Mouse (Mus musculus): Measurements from ENCODE around the gene Nkd2. TPM values are rescaled to one million over a fixed set of nuclear protein-coding genes. Genes with fewer than 3 reads are reported as not detected.

The Nkd2 gene
- not detected in 3 replicates for total RNA-seq (2017)

DNA sequence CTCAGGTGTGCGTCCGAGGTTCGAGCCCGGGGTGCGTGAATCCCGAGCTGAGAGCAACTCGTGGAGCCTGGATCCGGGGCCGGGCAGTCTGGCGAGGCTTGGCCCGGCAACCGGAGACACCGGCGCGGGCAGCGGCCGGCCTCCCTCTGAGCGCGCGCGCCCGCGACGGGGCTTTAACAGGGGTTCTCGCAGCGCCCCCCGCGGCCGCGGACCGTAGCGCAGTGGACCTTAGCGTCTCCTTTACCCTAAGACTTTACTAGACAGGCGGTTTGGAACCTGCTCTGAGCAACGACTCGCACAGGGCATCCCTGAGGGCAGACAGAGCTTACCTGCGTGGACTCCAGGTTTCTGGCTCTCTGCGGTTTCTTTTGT lies at the start of gene Nkd2:
TSS of gene Nkd2 (minus strand) at position 167 of the 372 bp plus-strand sequence.
- ATAC-seq (replicated peaks; ENCODE audit: insufficient number of reproducible peaks, low FRiP score, low TSS enrichment, poor library complexity, severe bottlenecking) = no peak

GRCm38 (mm10) chr13:73892493-73893178 lies 45.2 kb upstream of the Nkd2 start:
- ATAC-seq (replicated peaks; ENCODE audit: insufficient number of reproducible peaks, low FRiP score, low TSS enrichment, poor library complexity, severe bottlenecking) = no peak

DNA sequence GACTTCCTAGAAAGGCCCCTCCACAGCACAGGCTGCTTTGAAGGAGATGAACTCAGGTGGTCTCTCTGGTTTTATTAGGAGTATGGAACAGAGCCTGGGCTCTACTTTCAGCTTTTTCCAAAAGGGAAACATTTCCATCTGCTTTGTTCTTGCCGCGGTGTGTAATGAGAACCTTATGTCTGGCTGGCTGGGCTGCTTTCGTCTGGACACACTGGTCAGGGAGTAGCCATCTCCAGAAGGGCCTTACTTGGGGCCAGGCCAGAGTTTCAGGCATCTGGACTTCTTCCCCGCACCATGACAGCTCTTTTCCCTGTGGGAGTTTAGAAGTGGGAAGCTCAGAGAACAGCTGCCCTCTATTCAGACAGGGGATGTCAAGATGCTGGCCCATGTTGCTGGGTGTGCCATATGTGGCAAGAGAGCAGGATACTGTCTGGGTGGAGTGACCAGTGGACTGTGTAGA lies 40.0 kb upstream of the Nkd2 start:
- ATAC-seq (replicated peaks; ENCODE audit: insufficient number of reproducible peaks, low FRiP score, low TSS enrichment, poor library complexity, severe bottlenecking) = no peak

DNA sequence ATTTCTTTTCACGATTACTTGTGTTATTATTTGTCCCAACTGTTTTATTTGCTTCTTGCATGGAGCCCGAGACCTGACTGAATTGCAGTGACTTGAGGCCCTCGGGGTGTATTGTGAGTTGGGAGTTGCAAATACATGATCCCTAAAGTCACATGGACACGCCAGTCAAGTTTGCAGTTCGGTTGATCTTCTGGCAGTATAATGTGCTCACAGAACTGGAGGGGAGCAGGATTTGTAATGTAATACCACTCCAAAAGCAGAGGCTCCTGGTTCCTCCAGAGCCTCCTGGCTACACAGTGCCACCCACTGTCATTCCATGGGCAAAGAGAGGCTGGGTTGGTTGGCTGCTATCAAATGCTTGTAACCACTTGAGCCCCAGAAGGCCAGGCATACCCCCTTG lies 39.2 kb upstream of the Nkd2 start:
- no peak for ATAC-seq (replicated peaks; ENCODE audit: insufficient number of reproducible peaks, low FRiP score, low TSS enrichment, poor library complexity, severe bottlenecking)

DNA sequence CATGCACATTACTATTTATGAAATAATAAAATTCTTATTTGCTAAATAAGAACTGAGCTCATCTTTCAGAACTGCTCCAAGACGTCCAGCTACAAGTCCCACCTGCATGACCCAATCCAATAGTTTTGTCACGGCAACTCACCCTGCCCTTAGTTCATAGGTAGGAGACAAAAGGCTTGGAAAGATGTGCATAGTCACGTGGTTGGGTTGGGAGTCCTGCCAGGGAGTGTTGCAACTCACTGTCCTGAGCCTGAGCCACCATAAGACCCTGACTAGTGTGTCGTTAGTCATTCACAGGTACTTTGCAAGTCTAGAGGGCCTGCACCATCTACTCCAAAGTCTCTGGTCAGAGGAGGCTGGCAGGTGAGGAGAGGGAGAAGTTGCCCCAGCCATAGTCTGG lies 38.6 kb upstream of the Nkd2 start:
- no peak for ATAC-seq (replicated peaks; ENCODE audit: insufficient number of reproducible peaks, low FRiP score, low TSS enrichment, poor library complexity, severe bottlenecking)

DNA sequence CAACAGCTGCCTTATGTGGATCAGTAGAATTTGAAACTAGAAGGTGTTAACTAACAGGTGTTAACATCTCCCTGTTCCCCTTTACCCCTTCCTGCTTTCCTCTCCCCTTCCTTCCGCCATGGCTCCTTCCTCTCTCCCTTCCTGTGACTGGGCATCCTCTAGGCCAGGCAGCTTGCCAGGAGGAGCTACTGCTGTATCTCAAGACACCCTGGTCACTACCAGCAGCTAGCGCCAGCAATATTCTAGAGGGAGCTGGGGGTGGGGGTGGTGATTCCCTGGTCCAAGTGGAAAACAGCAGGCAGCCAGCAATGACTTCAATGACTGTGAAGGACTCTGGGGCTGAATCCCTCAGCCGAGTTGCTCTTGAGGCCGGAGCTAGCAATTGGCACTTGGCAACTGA lies 38.2 kb upstream of the Nkd2 start:
- no peak for ATAC-seq (replicated peaks; ENCODE audit: insufficient number of reproducible peaks, low FRiP score, low TSS enrichment, poor library complexity, severe bottlenecking)

DNA sequence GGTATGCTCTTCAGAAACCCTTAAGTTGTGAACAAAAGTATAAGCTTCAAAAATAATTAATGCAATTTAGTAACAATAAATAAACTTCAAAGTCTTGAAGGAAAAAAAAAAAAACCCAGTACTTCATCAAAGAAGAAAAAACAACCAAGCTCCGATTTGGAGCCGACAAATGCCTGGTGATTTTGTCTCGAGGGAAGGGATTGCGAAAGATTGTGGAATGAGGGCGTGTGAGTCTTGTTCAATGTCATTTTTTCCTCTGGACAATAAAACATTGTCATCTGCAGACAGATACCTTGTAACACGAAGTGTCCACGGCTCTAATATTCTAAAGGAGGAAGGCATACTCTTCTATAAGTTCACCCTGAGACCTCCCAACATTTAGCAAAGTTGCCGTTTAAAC lies 33.9 kb upstream of the Nkd2 start:
- ATAC-seq (replicated peaks; ENCODE audit: insufficient number of reproducible peaks, low FRiP score, low TSS enrichment, poor library complexity, severe bottlenecking) = no peak

- no peak for ATAC-seq (replicated peaks; ENCODE audit: insufficient number of reproducible peaks, low FRiP score, low TSS enrichment, poor library complexity, severe bottlenecking)
Measured at GRCm38 (mm10) chr13:73879824-73880223, 32.4 kb upstream of the Nkd2 start.

DNA sequence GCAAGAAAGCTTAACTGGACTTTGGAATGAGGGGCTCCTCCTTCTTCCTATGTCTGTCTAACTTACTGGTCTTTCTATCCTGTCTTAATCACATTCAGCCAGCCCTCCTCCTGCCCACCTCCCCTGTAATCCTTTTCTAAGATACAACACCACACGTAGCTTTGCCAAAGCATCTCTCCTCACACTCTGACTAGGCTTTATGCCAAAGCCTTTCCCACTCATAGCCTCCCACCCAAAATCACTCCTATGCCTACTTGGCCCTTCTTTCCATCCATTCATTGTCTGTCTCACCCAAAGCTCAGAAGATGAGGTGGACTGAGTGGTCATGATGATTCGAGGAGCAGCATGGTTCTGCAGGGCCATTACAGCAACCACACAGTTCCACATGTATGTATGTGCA lies 24.7 kb upstream of the Nkd2 start:
- ATAC-seq (replicated peaks; ENCODE audit: insufficient number of reproducible peaks, low FRiP score, low TSS enrichment, poor library complexity, severe bottlenecking) = no peak

GRCm38 (mm10) chr13:73846589-73847464 lies 604 bp downstream of the Nkd2 start:
- no peak for ATAC-seq (replicated peaks; ENCODE audit: insufficient number of reproducible peaks, low FRiP score, low TSS enrichment, poor library complexity, severe bottlenecking)

- no peak for ATAC-seq (replicated peaks; ENCODE audit: insufficient number of reproducible peaks, low FRiP score, low TSS enrichment, poor library complexity, severe bottlenecking)
Measured at GRCm38 (mm10) chr13:73842696-73843095, 4.7 kb downstream of the Nkd2 start.

DNA sequence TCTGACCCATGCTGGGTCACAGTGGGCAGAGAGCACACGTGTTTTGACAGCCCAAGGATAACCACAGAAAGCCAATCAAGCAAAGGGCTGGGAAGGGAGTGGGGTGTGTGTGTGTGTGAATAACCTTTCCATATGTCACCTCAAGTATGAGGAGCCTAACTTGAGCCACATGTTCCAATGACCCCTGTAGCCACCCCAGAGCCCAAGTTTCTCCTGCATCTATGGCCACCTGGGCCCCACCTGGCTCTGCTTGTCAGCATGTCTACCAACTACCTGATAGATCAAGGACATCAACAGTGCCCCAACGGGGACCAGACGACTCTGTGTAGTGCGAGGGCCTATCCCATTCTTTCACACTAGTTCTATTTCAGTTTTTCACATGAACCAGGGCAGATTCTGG lies 7.7 kb downstream of the Nkd2 start:
- ATAC-seq (replicated peaks; ENCODE audit: insufficient number of reproducible peaks, low FRiP score, low TSS enrichment, poor library complexity, severe bottlenecking) = no peak

DNA sequence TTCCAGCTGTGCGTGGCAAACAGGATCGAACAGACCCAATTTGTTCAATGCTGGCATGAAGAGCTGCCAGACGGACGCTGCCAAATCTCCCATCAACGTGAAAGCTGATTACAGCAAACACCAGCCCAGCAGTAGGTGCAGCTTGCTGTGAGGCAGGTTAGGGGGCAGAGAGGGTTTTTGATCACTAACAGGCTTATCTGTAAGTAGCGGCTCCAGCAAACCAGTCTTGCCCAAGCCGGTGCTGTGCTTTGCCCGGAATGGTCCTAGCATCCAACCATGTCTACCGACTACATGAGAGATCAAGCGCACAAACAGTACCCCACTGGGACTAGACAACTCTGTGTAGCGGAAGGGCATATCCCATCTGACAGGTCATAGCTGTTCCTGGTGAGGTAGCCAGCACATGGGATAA lies 8.3 kb downstream of the Nkd2 start:
- ATAC-seq (replicated peaks; ENCODE audit: insufficient number of reproducible peaks, low FRiP score, low TSS enrichment, poor library complexity, severe bottlenecking) = no peak

GRCm38 (mm10) chr13:73837708-73838107 lies 9.7 kb downstream of the Nkd2 start:
- ATAC-seq (replicated peaks; ENCODE audit: insufficient number of reproducible peaks, low FRiP score, low TSS enrichment, poor library complexity, severe bottlenecking) = no peak

- ATAC-seq (replicated peaks; ENCODE audit: insufficient number of reproducible peaks, low FRiP score, low TSS enrichment, poor library complexity, severe bottlenecking) = no peak
Measured at GRCm38 (mm10) chr13:73836491-73836890, 10.9 kb downstream of the Nkd2 start.

GRCm38 (mm10) chr13:73835791-73836190 lies 11.6 kb downstream of the Nkd2 start:
- no peak for ATAC-seq (replicated peaks; ENCODE audit: insufficient number of reproducible peaks, low FRiP score, low TSS enrichment, poor library complexity, severe bottlenecking)

DNA sequence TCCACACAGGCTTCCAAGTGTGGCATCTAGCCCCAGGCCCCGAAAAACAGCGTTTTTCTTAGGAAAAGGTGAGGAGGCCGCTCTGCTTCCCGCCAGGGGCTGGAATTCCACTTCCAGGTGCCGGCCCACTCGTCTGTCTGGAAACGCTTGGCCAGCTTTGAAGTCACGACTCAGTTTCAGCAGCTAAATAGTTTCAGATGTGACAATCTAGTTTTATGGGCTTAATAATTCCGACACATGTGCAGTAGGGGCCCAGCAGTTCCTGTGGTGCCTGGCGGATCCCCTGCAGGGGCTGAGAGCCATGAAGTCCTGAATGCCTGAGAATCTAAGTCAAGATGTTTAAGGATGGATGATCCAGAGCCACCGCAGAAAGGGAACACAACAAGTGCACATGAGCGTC lies 13.6 kb downstream of the Nkd2 start:
- ATAC-seq (replicated peaks; ENCODE audit: insufficient number of reproducible peaks, low FRiP score, low TSS enrichment, poor library complexity, severe bottlenecking) = no peak

DNA sequence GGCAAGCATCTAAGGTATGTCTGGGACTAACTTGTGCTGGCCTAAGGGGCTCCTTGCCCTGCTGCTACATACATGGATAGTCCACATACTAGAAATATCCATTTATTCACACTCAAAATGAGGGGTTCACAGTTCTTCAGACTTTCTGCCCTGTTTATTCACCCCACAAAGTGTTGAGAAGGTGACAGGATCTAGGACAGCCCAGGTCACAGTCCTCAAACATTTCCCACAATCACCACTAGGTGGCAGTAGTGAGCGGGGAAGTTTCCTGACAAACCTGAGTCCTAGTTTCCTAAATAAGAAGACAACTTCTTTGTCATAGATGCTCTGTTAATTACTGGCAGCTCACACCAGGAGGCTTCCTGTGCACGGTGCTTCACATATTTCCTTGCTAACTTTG lies 15.9 kb downstream of the Nkd2 start:
- no peak for ATAC-seq (replicated peaks; ENCODE audit: insufficient number of reproducible peaks, low FRiP score, low TSS enrichment, poor library complexity, severe bottlenecking)

DNA sequence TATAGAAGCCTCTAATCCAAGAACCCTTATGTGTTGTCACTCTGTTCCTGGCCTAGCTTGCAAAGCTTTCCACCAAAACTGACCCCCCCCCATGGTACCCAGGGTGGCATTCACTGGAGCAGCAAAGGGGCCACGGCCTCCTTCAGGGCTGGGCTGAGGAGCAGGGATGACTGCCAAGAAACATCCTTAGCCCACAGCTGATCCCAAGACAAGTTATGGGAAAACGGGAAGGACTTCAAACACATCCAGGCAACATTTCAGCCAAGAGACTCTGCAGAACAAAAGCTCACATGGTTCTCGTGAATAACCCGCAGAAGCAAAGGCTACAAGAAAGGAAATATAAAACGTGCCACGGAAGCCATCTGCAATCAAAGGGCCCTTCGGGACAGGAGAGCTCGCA lies 20.2 kb downstream of the Nkd2 start:
- ATAC-seq (replicated peaks; ENCODE audit: insufficient number of reproducible peaks, low FRiP score, low TSS enrichment, poor library complexity, severe bottlenecking) = no peak

- ATAC-seq (replicated peaks; ENCODE audit: insufficient number of reproducible peaks, low FRiP score, low TSS enrichment, poor library complexity, severe bottlenecking) = no peak
Measured at GRCm38 (mm10) chr13:73823711-73824110, 23.7 kb downstream of the Nkd2 start.
